Mouse (Mus musculus) left cerebral cortex, adult 2 months (tissue): ENCODE data around the gene Klk1b3. TPM values are rescaled to one million over a fixed set of nuclear protein-coding genes. Genes with fewer than 3 reads are reported as not detected.
"Not testable (repeated sequence)": the region's sequence is repeated elsewhere in the genome, so short reads cannot be mapped to it uniquely, and the experiment has no call there.

Source experiments
- DNase-seq, 2 experiments: peaks; one replicate each; pipeline ENCODE4 v3.0.0; 2021 to 2022; ENCODE audit warnings: low spot score in 2 of 2, mixed read lengths in 1 of 2; ENCODE audit errors: extremely low spot score in 1 of 2
- H3K27ac ChIP-seq: fragments of 200-600 bp; 2 replicates; pipeline ENCODE4 v1.8.1; 2022
- H3K4me3 ChIP-seq: fragments of 200-600 bp; 2 replicates; pipeline ENCODE4 v1.8.1; 2022
- CTCF ChIP-seq: fragments of 200-600 bp; IDR thresholded peaks from 2 replicates; pipeline ENCODE4 v1.8.1; 2022; ENCODE audit warnings: antibody characterized with exemption, mild to moderate bottlenecking, moderate library complexity
- intact Hi-C: fragments of 180-260 bp; cut with DNase I; formaldehyde crosslinking; loops from one replicate; pipeline ENCODE4 v1.15.1; 2025
- total RNA-seq, 2 experiments: library from RNA; stranded (reverse); gene quantifications; 2 replicates each; pipeline ENCODE4 v1.2.3; 2021

Gene Klk1b3
- total RNA-seq, 2 experiments from 2014 or later = not detected

DNA sequence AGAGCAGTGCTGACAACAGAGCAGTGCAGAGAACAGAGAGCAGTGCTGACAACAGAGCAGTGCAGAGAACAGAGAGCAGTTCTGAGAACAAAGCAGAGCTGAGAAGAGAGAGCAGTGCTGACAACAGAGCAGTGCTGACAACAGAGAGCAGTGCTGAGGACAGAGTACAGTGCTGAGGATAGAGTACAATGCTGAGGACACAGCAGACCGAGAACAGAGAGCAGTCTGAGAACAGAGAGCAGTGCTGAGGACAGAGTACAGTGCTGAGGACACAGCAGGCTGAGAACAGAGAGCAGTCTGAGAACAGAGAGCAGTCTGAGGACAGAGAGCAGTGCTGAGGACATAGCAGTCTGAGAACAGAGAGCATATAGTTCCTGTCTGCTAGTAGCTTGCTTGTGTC, 42.7 kb downstream of the Klk1b3 start:
- DNase-seq = no peak
- TF ChIP-seq CTCF = no peak
- H3K27ac ChIP-seq = no peak overlapping the region
- intact Hi-C loops = no loop called here
- H3K4me3 ChIP-seq = no peak overlapping the region

- Histone ChIP-seq H3K27ac (no peak overlapping the region), H3K4me3 (no peak overlapping the region)
- TF ChIP-seq CTCF = peak; percentile 31
- intact Hi-C loops = no loop called here
- no peak for DNase-seq
Measured at GRCm38 (mm10) chr7:44241163-44241562, 43.2 kb downstream of the Klk1b3 start.

DNA sequence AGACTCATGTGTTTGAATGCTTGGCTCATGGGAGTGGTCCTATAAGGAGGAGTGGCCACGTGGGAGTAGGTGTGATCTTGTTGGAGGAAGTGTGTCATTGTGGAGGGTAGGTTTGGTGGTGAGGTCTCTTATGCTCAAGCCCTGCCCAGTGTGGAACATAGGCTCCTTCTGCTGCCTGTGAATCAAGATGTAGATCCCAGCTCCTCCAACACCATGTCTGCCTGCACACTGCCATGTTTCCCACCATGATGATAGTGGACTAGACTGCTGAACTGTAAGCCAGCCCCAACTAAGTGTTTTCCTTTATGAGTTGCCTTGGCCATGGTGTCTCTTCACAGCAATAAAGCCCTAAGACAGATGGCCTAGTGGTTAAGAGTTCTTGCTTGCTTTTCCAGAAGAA, 46.1 kb downstream of the Klk1b3 start:
- no peak overlapping the region for H3K4me3 ChIP-seq
- TF ChIP-seq CTCF = no peak
- H3K27ac ChIP-seq = no peak overlapping the region
- no peak for DNase-seq
- intact Hi-C loops = no loop called here

- TF ChIP-seq CTCF = no peak; the same call in 1 of the 2 replicates
- peak; percentile 90 for DNase-seq
- intact Hi-C loops = no loop called here
- peak within 1 kb of the TSS; percentile 71 for H3K4me3 ChIP-seq
- peak within 1 kb of the TSS; percentile 96 for H3K27ac ChIP-seq
Measured at GRCm38 (mm10) chr7:44246055-44246983, 48.3 kb downstream of the Klk1b3 start, which contains the start of the genes 1700028J19Rik and 2410002F23Rik. Gene 1700028J19Rik (minus strand): TSS chr7:44246695. Gene 2410002F23Rik (plus strand): TSS chr7:44246722.

DNA sequence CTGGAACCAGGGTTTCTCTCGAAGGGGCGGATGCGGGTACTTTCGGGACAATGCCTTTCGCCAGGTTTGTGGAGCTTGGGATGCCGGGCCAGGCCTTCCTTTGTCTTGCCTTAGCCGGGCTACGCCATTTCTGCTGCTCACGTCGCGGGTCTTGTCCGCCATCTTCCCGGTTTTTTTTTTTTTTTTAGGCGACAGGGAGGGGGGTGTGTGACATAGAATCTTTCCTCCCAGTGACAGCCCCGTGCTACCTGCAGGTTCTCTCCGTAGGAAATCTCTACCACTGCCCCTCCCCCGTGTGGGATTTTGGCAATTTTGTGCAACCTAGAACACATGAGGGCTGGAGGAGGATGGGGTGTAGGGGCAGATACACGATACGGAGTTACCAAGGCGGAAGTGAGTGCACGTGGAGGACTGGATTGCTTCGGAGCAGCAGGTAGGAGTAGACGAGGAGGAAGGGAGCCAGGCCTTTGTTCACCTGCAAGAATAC, 49.0 kb downstream of the Klk1b3 start:
- peak in 1 of 2 experiments; percentile 52 for DNase-seq
- intact Hi-C loops = no loop called here
- TF ChIP-seq CTCF = no peak
- Histone ChIP-seq H3K4me3 (peak overlapping the region; percentile 71), H3K27ac (peak overlapping the region; percentile 96)

- TF ChIP-seq CTCF = no peak
- no peak for DNase-seq
- Histone ChIP-seq H3K27ac (no peak overlapping the region), H3K4me3 (no peak overlapping the region)
- intact Hi-C loops = no loop called here
Measured at GRCm38 (mm10) chr7:44247971-44248370, 50.0 kb downstream of the Klk1b3 start.

- Histone ChIP-seq H3K27ac (no peak overlapping the region), H3K4me3 (no peak overlapping the region)
- TF ChIP-seq CTCF = no peak
- intact Hi-C loops = no loop called here
- no peak for DNase-seq
Measured at GRCm38 (mm10) chr7:44249248-44249647, 51.3 kb downstream of the Klk1b3 start.

- intact Hi-C loops, H3K27ac ChIP-seq, DNase-seq, H3K4me3 ChIP-seq: not testable (repeated sequence)
Measured at GRCm38 (mm10) chr7:44250732-44251275, 52.8 kb downstream of the Klk1b3 start.

Other genes with a start within 250 kb of the Klk1b3 start
- gene Klk1b8, start 247.5 kb upstream of the Klk1b3 start, total RNA-seq = not detected
- not detected for gene Klk1b1, start 231.4 kb upstream of the Klk1b3 start, total RNA-seq
- not detected for gene Klk1b9, start 222.1 kb upstream of the Klk1b3 start, total RNA-seq
- gene Klk1b11, start 202.3 kb upstream of the Klk1b3 start, total RNA-seq = not detected
- not detected for gene Klk1b26, start 186.0 kb upstream of the Klk1b3 start, total RNA-seq
- gene Klk1b27, start 145.9 kb upstream of the Klk1b3 start, total RNA-seq = not detected
- not detected for gene Klk1b21, start 95.9 kb upstream of the Klk1b3 start, total RNA-seq
- gene Klk1b22, start 85.5 kb upstream of the Klk1b3 start, total RNA-seq = not detected
- gene Klk1b16, start 61.4 kb upstream of the Klk1b3 start, total RNA-seq = not detected
- gene Klk1b24, start 10.0 kb upstream of the Klk1b3 start, total RNA-seq = not detected
- not detected for gene Klk1b4, start 9.2 kb downstream of the Klk1b3 start, total RNA-seq
- gene Klk1b5, start 17.8 kb downstream of the Klk1b3 start, total RNA-seq = not detected
- not detected for gene Klk1, start 27.2 kb downstream of the Klk1b3 start, total RNA-seq
- not detected for gene Gm36864, start 38.0 kb downstream of the Klk1b3 start, total RNA-seq
- 1 to 10 TPM; 1.2 to 1.3 TPM for gene 1700028J19Rik, start 48.5 kb downstream of the Klk1b3 start, total RNA-seq
- gene 2410002F23Rik, start 48.5 kb downstream of the Klk1b3 start, total RNA-seq = 10 to 100 TPM; 70.1 to 80.9 TPM
- gene Acp4, start 59.2 kb downstream of the Klk1b3 start, total RNA-seq = not detected
- not detected for gene Gm15517, start 63.3 kb downstream of the Klk1b3 start, total RNA-seq
- 1 to 10 TPM; 4.3 TPM for gene Clec11a, start 108.7 kb downstream of the Klk1b3 start, total RNA-seq
- gene Shank1, start 112.1 kb downstream of the Klk1b3 start, total RNA-seq = 100 to 1,000 TPM; 637 to 705 TPM
- gene Syt3, start 185.9 kb downstream of the Klk1b3 start, total RNA-seq = 10 to 100 TPM; 59.5 to 63.7 TPM
- gene 1700008O03Rik, start 187.6 kb downstream of the Klk1b3 start, total RNA-seq = 1 to 10 TPM; 1.5 to 2.7 TPM
- 100 to 1,000 TPM; 278 to 294 TPM for gene Lrrc4b, start 230.8 kb downstream of the Klk1b3 start, total RNA-seq